Mouse (Mus musculus) v-Abl transformed pro-B cells (cell line): ENCODE results near the gene Fbxl14.

Experiments used
- in situ Hi-C, 2 experiments: fragments of 400-800 bp; cut with MboI; formaldehyde crosslinking; loops; one replicate each; pipeline ENCODE4 v1.15.1; 2025; ENCODE audit not compliant: unreplicated experiment in 2 of 2

The Fbxl14 gene

DNA sequence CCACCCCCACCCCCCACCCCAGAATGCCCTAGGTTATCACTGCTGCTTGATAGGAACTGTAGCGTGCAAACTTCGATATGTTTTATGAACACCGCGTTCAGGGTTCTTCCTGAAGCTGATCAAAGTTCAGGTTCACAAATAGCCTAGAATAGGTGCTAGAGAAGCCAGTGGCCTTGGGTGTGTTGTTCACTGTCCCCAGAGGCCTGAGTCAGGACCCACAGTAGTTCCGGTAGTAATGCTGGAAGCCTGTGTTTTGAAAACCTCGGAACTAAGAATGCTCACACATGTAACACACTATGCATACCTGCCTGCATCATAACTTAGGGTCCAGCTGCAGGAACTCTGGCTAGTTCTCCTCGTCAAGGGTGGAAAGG lies 7.6 kb downstream of the Fbxl14 start:
- in situ Hi-C loops, result loop anchor here (5.0 to 25.0 kb wide), 7 partner anchors 225 to 975 kb away; partner anchors contain the start of genes Il17ra (in 1 of the 2) and Wnk1 (in 1 of the 2)

DNA sequence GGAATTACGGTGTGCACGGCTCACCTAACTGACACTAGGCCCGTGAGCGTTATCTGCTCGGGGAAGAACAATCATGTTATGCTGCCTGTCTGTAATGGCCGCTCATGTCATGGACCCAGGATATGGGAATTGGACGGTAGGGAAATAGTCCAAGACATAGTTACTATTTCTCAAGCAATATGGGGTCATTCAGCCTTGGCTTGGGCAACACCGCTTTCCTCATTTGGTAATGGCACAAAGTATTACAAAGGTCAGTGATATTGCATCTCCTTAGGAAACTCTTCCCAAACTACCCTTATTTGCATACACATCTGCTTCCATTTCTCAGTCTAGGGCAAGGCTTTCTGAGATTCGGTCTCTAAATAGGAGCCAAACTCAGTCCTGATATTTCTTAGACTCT lies 8.2 kb downstream of the Fbxl14 start:
- in situ Hi-C loops, result loop anchor here (5.0 to 25.0 kb wide), 7 partner anchors 225 to 975 kb away; partner anchors contain the start of genes Il17ra (in 1 of the 2) and Wnk1 (in 1 of the 2)

DNA sequence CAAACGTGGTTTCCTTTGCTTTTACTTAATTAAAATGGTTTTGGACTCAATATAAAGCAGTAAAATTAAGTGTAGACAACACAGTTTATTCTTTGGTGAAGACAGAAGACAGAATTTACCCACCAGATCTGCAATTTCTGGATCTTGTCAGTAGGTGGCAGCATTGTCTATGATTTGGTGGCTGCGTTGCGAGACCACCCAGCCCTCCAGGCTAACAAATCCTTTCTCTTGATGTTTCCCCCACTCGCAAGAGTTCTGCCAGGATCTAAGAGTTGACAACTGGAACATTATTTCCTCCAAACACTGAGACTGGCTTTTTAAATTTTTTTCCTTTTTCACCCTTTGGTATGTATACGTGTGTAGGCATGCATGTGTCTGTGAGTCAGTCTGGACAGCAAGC lies 10.3 kb downstream of the Fbxl14 start:
- in situ Hi-C loops, result loop anchor here (5.0 to 25.0 kb wide), 9 partner anchors 223 to 973 kb away; partner anchors contain the start of genes Il17ra (in 1 of the 2) and Wnk1 (in 1 of the 2)

DNA sequence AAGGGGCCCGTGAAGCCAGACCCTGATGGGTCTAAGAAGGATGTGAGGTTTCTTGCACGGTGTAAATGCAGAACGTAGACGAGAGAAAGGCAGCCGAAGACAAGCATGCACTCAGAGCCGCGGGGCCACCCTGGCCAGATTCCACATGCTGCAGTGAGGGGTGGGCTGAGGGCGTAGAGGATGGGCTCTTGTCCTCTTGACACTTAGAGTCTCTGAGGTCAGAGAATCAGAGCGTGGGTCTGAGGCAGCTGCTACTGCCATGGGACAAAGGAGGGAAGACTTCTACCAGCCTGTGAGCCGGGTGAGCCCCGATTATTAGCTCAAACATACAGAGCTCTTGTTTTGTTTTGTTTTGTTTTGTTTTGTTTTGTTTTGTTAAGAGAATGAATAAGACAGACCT lies 11.1 kb downstream of the Fbxl14 start:
- in situ Hi-C loops, result loop anchor here (5.0 to 25.0 kb wide), 5 partner anchors 222 to 972 kb away; partner anchors contain the start of gene Il17ra (in 1 of the 2)

- in situ Hi-C loops, result loop anchor here (5.0 to 25.0 kb wide), 5 partner anchors 221 to 971 kb away; partner anchors contain the start of gene Il17ra (in 1 of the 2)
These were observed 11.5 kb downstream of the Fbxl14 start for GRCm38 (mm10) chr6:119491006-119491405.

GRCm38 (mm10) chr6:119491997-119492629 lies 12.6 kb downstream of the Fbxl14 start:
- in situ Hi-C loops, result loop anchor here (5.0 to 25.0 kb wide), 5 partner anchors 220 to 970 kb away; partner anchors contain the start of gene Il17ra (in 1 of the 2)

- in situ Hi-C loops, result loop anchor here (5.0 to 25.0 kb wide), 5 partner anchors 220 to 970 kb away; partner anchors contain the start of gene Il17ra (in 1 of the 2)
These were observed 13.2 kb downstream of the Fbxl14 start for GRCm38 (mm10) chr6:119492630-119493014.

DNA sequence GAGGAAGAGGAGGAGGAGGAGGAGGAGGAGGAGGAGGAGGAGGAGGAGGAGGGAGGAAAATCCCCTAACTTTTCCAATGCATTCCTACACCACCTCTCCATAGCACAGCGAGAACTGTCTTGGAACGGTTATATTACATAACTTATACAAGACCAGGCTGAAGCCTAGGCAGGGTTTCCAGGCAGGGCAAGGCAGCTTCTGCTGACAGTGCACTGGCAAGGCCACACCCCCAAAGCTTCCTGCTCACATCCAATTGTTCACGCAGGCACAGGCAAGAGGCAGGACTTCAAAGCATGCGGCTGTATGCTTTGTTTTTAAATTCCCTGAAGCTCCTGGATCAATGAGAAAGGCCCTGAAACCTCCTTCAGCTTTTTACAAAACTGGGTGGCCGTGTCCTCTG lies 19.8 kb downstream of the Fbxl14 start:
- in situ Hi-C loops, result loop anchor here (10.0 to 25.0 kb wide), 4 partner anchors 416 to 963 kb away; partner anchors contain the start of gene Il17ra (in 1 of the 2)

DNA sequence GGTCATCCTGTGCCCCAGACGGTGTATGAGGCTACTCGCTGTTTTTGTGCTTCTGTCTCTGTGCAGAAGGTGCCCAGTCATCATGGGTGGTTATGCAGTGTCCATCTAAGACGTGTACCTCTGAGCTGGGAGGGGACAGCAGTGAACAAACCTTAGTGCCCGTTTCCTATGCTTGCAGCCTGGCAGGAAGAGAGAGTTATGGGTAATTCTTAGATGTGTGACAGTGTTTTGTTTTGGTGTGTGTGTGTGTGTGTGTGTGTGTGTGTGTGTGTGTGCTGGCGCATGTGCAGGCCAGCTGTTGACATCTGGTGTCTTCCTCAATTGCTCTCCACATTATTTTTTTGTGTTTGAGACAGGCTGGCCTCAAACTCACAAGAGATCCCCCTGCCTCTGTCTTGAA lies 20.6 kb downstream of the Fbxl14 start:
- in situ Hi-C loops, result loop anchor here in 1 of 2 experiments (10.0 kb wide), 1 partner anchor 275 kb away; no protein-coding TSS in a partner anchor

DNA sequence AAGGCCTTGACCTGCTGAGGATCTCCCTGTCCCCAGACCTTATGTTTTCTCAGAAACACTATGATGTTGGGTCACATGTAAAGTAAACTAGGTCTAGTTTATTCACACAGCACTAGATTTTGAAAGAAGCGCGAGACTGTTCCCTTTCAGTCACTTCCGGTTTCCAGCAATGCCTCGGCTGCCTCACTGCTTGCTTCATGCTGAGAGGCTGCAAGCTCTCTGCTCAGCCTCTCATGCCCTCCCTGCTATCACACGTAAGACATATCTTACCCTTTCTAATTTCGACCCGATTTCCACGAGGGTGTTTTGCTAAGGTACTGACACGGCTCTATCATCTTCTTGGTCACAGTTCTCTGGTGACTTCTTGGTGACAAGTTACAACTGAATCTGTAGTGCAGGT lies 22.6 kb downstream of the Fbxl14 start:
- in situ Hi-C loops, result loop anchor here in 1 of 2 experiments (10.0 kb wide), 1 partner anchor 273 kb away; no protein-coding TSS in a partner anchor

GRCm38 (mm10) chr6:119504756-119505155 lies 25.3 kb downstream of the Fbxl14 start:
- in situ Hi-C loops, result loop anchor here in 1 of 2 experiments (10.0 kb wide), 1 partner anchor 270 kb away; no protein-coding TSS in a partner anchor

GRCm38 (mm10) chr6:119505525-119506225 lies 26.2 kb downstream of the Fbxl14 start:
- in situ Hi-C loops, result loop anchor here in 1 of 2 experiments (10.0 kb wide), 1 partner anchor 269 kb away; no protein-coding TSS in a partner anchor

GRCm38 (mm10) chr6:119508221-119508620 lies 28.8 kb downstream of the Fbxl14 start:
- in situ Hi-C loops, result loop anchor here in 1 of 2 experiments (10.0 kb wide), 1 partner anchor 267 kb away; no protein-coding TSS in a partner anchor

- in situ Hi-C loops, result loop anchor here in 1 of 2 experiments (10.0 kb wide), 1 partner anchor 266 kb away; no protein-coding TSS in a partner anchor
These were observed 29.3 kb downstream of the Fbxl14 start for GRCm38 (mm10) chr6:119508634-119509375.

DNA sequence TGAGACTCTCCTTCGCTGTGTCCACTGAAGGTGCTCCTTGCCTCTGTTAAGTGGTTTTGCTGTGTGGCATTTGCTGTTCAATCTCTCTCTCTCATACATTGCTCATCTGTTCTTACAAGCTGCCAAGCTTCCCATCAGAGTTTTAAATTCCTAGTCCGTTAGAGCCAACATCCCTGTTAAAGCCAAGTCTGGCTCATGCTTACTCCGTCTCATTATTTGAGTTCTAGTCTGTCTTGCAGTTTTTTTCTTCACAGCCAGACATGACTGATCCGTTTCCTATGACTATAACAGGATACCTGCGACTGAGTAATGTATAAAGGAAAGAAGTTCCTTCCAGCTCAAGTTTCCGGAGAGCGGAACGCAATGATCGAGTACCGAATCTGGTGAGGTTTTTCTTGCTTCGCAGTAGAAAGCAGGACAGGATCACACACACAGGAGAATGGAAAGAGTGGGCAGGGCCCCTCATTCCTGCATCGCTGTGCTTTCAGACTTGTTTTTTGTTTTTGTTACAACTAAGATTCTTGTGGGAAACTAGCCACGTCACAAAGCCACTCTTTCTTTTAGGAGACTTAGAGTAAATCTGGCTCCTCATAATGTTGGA lies 30.1 kb downstream of the Fbxl14 start:
- in situ Hi-C loops, result loop anchor here in 1 of 2 experiments (10.0 kb wide), 1 partner anchor 265 kb away; no protein-coding TSS in a partner anchor

- in situ Hi-C loops, result no loop called here
These were observed 33.2 kb downstream of the Fbxl14 start for GRCm38 (mm10) chr6:119512701-119513100.

GRCm38 (mm10) chr6:119513452-119513851 lies 34.0 kb downstream of the Fbxl14 start:
- in situ Hi-C loops, result no loop called here

- in situ Hi-C loops, result no loop called here
These were observed 34.6 kb downstream of the Fbxl14 start for GRCm38 (mm10) chr6:119514085-119514484.

DNA sequence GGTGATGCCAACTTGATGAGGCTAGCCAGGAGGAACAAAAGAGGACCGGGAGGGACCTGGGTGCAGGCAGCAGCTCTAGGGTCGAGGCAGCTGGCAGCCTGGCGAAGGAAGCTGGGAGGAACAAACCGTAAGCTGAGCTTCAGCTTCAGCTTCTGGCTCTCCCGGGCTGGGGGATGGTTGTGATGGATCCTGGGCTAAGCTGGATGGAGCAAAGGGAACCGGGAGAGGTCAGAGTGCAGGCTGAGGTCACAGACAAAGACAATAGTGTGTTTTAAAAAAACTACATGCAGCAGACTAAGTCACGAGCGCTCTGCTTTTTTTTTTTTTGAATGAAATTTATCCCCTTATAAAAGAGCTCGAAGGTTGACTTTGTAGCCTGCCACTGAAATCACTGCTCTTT lies 41.3 kb downstream of the Fbxl14 start:
- in situ Hi-C loops, result no loop called here

DNA sequence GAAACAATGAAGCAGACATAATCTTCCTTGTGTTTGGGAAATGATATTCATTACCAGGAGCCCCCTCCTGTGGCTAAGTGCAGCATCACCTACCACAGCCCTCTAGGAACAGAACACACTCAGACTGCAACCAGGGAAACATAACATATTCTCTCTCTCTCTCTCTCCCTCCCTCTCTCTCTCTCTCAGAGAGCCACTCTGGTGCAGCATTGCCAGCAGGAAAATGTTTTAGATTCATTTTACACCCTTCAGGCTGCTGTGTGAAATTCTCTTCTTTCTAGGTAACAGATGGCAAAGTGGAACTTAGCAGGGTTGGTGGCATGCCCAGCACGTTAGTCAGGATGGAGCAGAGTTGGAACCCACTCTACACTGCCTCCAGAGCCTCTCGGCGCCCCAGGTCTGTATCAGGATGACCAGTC lies 42.0 kb downstream of the Fbxl14 start:
- in situ Hi-C loops, result no loop called here
